Mouse (Mus musculus) mouse embryonic stem cell (cell line): ENCODE measurements around the gene Lgi2.

Source experiments
- in situ Hi-C, 2 experiments: fragments of 300-500 bp; cut with MboI; formaldehyde crosslinking; loops; 1 replicate in 1 of 2; 3 replicates in 1 of 2; pipeline ENCODE4 v1.14.3; 2019 to 2020; ENCODE audit warnings: low sequenced_read_pairs in 2 of 2, low pct_unique_long_range_greater_than_20kb in 1 of 2, mixed read lengths in 1 of 2; ENCODE audit not compliant: unreplicated experiment in 1 of 2

Lgi2 gene

DNA sequence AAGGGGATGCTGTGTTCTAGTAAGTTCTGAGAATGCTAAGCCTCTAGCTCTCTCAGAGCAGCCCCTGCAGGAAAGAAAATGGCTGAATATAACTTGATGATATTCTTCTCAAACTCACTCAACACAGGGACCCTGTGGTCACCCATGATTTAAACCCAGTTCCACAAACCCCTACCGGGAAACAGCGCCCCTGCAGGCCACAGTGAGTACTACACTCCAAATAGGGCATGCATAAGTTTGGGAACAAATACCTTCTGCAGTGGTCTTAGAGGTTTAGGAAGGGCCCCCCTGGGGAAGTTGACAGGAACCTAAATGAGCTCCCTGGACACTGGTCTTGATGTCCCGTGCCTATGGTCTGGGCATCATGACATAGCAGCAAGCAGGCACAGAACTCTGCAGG is 19.3 kb downstream of the Lgi2 start:
- in situ Hi-C loops = no loop called here

DNA sequence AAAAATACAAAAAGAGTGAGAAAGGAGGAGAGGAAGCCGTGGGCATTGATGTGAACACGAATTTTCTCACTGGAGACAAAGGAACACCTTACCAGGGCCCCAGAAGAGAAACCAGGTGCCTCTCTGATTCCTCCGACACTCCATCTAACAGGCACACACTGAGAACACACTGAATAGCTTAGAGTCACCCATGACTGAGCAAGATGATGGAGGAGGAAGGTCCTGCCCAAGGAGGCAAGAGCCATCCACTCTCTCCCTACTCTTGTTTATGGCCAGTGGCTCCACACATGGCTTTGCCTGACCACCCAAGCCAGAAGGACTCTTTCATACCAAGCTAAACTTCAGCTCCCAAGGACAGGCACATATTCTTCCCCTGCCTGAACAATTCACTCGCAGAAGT is 22.5 kb downstream of the Lgi2 start:
- in situ Hi-C loops = no loop called here

DNA sequence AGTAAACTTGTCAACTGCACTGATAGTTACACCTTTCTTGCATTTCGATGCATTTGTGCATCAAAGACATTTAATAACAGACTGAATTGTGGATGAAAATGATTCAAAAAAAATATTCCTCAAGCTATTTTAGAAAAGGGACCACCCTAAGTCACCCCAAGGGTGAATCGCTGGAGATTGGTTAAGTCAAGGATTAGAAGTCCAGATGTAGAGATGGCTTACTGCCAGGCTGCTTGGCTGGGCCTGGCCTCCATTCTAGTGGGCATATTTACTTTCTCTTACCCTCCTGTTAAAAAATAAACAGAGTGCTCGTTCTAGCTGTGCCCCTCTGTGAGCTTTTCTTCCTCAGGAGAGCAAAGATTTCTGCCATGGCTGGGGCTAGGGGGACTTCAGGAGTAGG is 26.1 kb downstream of the Lgi2 start:
- in situ Hi-C loops = no loop called here

DNA sequence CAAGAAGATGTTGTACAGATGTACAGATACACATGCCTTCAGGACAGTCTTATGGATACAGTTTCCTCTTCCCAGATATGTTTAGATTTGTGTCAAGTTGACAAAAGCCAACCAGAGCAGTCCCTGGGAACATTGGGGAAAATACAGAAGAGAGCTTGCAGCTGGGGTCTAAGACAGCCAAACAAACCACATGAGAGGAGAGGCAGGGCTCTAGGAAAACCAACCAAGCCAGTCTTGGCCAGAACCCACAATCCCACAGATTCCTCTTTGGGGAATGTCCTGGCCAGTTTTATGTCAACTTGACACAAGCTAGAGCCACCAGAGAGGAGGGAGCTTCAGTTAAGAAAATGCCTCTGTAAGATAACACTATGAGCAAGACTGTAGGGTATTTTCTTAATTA is 26.8 kb downstream of the Lgi2 start:
- in situ Hi-C loops = no loop called here

DNA sequence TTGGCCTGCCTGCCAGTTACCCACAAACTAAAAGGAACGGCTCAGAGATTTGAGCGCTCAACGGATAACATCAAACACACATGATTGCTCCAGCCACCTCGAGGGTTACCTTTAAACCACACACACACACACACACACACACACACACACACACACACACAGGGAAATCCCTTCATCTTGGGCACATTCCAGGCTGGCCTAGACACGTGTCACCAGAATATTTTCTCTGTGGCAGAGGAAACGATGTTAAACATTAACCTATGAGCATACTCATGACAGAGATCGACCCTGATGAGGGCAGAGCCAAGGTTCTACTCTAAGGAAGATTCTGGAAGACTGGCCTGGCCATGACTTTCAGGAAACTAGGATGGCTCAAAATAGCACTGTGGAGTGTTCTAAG is 29.2 kb downstream of the Lgi2 start:
- in situ Hi-C loops = no loop called here

DNA sequence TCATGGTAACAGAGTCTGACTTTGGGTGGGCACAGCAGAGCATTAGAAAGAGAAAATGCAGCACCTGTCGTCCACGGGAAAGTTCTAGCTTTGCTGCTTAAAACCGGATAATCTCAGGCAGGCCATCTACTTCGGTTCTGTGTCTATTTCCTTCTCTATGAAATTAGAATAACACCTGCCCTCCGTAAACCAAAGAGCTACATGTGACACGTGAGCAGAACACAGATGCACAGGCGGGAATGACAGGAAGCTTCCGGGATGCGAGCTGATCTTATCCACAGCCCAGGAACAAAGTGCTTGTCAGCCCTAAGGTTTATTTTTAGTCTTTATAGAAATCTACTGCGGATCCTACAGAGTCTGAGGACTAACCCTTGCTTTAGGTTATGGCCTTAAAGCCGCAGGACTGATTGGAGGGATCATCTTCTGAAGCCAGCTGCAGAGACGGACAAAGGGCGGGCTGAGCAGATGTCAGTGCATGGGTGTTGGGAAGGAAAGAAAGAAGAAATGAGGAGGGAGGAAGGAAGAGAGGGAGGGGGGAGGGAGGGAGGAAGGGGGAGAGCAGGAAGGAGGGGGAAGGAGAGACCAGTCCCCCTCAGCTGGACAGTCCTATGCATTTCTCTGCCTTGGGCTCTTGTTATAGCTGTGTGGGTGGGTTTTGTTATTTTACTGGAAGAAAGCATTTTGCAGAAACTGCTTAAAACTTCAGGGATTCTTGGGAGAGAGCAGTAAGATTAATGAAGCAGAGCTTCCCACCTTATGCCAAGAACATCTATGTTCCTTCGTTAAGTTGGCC is 31.3 kb downstream of the Lgi2 start:
- in situ Hi-C loops = no loop called here

DNA sequence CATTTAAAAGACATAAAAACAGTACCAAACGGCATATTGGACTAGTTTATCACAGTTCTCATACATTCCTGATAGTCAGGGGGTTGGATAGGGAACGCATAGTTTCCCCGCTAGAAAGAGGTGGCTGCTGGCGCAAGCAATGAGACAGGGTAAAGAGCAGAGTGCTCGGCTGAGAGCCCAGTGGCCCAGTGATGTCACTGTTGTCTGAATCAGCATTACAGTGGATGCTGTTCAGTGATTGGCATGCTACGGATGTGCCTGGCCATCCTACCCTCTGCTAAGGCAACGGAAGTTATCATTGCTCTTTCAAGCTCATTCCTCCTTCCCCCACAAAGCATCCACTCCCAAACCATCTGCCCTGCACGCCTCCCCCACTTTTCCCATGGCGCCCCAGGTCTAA is 32.6 kb downstream of the Lgi2 start:
- in situ Hi-C loops = no loop called here

DNA sequence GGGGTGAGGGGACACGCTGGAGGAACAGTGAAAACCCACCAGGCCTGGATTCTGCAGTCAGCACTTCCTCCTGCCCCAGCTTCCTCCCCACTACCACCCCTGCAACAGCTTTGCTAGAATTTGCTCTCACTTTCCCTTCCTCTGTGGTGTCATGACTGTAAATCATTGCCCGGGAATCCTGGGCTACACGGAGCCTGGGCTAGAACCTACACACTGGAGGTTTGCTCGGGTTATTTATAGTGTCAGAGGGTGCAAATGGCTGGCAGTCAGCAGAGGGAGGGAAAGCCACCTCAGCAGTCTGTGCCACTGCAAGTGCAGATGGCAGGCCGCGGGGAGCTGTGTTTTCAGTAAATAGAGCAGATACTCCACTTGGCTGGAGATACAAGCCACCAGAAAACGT is 37.7 kb downstream of the Lgi2 start:
- in situ Hi-C loops = no loop called here

DNA sequence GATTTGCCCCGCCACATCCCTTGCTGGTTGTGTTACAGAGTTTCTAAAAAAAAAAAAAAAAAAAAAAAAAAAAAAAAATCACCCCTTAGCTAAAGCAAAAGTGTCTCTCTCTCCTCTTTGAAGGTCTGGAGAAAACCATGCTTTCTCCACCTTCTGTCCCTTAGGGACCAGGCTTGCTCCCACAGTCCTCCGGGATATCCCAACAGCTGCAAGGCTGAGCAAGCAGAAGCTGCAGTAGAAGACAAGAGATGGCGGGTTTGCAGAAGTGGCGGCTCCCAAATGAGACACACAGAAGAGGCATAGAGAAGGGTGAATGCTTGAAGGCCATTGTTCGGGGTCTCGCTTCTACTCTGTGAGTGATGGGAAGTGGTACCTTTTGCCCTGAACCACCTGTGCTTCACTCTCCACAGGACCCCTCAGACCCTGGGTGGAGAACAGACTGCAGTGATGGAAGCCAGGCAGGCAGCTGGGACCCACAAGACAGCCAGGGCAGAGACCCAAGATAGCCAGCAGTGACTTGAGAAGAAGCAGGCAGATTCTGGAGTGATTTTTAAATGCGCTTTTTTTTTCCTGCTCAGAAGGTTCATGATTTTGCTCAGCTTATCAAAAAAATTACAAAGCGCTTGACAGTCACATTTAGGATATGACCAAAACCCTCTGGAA is 39.8 kb downstream of the Lgi2 start:
- in situ Hi-C loops = no loop called here

DNA sequence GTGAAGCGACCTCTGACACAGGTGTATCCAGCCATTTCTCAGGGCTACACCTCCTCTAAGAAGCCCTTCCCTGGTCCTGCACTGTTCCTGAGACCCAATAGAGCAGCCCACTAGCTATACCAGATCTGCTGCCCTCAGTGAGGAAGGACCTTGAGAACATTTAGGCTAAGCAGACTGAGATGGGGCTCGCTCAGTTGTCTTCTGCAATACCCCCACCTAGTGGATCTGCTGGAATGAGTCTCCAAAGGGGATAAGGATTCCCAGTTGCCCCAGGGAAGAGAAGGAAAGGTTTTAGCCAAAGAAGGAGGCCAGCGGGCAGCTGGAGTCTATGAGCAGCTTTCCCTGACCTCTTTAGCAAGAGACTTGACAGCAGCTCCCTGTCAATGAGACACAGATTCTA is 42.1 kb downstream of the Lgi2 start:
- in situ Hi-C loops = no loop called here

DNA sequence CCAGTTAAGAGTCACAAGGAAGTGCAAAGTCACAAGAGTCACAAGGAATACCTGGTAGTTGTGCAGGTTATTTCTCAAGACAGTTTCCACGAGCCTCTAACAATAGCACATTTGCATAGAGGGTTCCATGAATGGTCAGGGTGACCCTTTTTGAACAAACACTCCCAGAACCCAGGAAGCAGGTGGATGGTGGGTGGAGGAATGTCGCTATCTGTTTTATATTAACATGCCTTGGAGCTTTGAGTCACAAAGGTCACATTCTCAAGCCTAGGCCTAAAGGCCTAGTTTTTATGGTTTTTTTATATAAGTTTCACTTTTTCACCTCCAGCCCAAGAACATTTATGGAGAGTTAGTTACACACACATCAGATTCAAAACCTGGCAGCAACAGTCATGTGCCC is 46.3 kb downstream of the Lgi2 start:
- in situ Hi-C loops = no loop called here

DNA sequence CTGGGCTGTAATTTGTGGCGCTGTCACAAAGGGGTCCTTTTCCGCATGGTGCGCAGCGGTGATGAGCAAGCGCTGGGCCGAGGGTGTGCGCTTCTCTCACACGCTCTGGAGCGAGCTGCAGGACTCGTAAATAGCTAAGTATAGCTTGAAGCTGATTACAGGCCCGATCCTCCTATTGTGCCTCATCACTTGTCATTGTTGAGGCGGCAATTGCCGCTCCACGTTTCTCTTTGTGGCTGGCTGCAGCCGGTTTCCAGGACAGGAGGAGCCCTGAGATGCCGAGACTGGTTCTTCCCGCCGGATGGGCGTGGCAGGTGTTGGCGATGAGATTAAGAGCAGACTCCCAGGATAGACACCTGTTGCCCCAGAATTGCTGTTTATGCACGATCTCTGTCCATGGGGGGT is 50.2 kb downstream of the Lgi2 start:
- in situ Hi-C loops = no loop called here

DNA sequence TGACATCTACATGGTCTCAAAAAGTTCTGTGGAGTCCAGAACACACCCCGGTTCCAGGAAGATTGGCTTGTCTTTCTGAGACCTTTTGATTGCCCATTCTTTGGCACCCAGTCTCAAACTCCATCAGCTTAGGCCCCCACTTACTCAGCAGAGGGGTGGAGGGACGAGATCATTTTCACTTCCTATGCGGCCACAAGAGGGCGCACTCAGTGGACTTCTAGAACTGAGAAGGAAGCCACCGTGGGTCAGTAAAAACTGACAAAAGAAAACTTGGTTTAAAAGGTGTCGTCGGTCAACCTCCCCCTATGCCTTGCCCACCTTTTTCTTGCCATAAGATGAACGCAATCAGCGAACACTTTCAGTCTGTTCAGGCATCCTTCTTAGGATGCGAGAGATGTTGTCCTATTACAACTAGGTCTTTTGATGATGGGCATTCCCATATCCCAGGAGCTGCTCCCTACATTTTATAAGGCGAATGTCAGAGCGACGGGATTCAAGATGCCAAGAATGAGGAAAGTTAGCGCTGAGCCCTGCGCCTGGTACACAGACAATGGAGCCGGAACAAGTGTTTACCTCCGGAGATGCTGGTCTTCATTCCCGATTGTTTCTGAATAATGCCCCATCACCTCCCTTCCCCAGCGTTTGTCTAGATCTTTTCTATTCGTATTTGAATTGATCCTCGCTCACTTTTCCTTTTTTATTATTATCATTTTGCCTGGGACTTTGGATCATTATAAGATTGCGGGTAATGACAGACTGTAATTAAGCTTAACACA is 50.8 kb downstream of the Lgi2 start:
- in situ Hi-C loops = no loop called here

DNA sequence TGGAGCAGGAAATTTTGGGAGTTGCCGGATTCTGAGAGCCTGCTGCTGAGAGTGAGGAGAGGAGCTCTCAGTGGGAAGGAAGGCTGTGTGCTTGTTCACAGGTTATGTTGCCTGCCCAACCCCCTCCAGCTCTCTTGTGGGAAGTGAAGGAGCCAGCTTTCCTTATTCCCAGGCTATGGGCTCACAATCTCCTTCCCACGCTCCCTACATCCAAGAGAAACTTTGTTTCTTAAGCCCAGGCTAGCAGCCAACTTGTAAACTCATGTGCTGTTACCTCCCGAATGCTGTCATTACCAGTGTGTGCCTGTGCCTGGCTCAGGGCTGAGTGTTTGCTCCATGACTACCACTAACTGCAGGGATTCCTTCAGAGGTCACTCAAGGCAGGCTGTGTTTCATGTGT is 55.2 kb downstream of the Lgi2 start:
- in situ Hi-C loops = no loop called here

DNA sequence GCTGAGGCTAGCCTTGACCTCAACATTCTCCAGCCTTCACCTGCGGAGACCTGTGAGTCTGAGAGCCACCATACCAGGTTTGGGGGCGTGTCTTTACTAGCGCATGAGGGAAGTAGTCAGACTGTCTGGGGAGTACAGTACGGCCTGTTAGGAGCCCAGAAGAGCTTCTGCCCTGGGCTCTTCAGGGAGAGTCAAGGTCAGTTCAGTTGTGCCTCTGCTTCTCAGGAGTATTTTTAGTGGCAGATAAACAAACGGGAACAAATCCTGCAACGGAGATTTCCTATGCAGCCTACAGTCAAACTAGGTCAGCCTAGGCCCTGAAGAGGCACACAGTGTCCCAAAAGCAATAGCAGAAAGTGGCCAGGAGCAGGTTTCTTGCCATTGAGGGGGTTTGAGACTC is 56.8 kb downstream of the Lgi2 start:
- in situ Hi-C loops = no loop called here

DNA sequence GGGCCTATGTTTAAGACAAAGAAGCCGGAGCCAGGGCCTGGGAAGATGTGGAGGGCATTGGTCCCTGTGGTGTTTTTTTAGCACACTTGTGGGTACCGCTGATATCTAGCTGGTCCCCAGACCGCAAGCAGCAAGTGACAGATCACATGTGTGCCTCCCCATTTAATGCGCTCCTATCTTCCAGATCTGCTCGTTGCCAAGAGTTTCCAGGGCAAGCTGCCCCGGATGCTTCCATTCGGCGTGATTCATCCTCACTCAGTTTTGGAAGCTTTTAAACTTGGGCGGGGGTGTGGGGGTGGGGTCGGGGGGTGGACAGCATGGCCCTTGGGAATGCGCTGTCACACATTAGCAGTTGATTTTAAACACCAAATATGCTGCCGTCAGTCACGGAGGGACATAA is 61.6 kb downstream of the Lgi2 start:
- in situ Hi-C loops = no loop called here

DNA sequence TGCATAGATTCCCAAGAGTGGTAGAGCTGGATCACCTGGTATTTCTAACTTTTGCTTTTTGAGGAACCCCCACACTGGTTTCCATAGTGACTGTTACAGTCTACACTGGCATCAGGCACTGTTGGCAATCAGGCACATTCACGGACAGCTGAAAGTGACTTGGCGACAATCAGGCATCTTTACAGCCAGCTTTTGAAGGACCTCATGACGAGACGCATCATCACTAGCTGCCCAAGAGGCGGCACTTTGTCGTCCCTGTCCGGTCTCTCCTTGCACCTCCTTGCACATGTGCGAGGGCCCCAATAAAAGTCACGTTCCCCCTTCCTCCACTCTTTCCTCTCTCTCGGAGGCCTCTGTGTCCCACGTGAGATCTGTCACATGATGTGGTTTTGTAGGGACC is 62.1 kb downstream of the Lgi2 start:
- in situ Hi-C loops = no loop called here

DNA sequence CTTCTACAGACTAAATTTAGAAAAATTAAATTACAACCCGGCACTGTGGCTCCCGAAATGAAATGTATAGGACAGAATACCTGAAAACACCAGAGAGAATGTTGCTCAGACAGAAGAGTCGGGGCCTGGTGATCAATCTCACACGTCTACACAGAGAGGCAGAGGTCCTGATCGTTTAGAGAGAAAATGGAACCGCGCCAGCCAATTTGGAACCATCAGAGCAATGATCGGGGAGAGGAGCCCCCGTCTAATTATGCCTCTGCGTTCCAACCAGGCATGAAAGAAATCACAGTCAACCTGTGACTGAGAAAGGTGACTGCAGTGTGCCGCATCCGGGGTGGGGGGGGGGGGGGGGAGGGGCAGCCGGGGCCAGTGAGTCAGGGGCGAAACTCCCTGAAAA is 70.6 kb downstream of the Lgi2 start:
- in situ Hi-C loops = no loop called here

DNA sequence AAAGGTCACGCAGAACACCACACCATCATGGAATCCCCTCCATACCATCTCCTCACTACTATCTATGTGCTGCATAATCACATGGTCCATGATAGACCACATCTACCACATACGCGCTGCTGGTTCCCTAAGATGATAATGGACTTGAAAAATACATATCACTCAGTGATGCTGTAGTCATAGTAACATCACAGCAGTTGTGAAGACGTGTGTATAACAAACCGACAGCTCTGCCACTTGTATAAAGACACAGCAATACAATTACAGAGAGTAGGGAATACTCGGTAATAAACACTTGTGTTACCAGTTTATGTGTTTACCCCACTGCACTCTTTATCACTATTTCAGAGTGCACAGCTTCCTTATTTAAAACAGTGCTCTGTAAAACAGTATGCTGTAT is 74.8 kb downstream of the Lgi2 start:
- in situ Hi-C loops = no loop called here
